Mouse (Mus musculus) thymus, postnatal 14 days (tissue): ENCODE data around the gene Gm7544.
"Not testable (repeated sequence)": the region's sequence is repeated elsewhere in the genome, so short reads cannot be mapped to it uniquely, and the experiment has no call there.

Experiments
- DNase-seq: peaks from one replicate; pipeline ENCODE4 v3.0.0; 2021

The Gm7544 gene

DNA sequence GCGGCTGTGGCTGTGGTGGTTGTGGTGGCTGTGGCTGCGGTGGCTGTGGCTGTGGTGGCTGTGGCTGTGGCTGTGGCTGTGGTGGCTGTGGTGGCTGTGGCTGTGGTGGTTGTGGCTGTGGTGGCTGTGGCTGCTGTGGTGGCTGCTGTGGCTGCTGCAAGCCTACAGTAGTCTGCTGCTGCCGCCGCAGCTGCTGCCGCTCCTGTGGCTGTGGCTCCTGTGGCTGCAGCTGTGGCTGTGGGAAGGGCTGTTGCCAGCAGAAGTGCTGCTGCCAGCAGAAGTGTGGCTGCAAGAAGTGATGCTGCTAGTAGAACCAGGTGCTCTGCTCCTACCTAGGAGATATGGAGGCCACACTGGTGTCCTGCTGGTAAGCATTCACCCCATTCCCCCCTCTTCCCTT, 42.4 kb downstream of the Gm7544 start:
- DNase-seq, result not testable (repeated sequence)

DNA sequence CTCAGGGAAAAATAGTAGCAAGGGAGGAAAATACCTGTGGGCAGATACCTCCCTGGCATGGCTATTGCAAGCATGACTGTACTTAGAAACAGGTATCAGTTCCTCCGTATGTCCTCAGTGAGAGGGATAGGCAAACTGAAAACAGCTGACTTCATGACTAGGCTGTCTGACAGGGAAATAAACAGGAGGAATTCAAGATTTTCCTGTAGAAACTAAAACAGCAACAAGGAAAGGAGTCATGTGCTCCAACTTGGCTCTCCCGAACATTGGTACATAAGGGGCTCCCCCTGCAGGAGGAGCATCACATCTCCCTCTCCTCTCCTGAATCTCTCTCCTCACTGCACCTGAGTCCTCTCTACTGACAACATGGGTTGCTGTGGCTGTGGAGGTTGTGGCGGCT, 42.8 kb downstream of the Gm7544 start, which contains the start of gene A030005L19Rik:
A030005L19Rik (plus strand) TSS at position 301 of the 400 bp plus-strand sequence.
- no peak for DNase-seq

DNA sequence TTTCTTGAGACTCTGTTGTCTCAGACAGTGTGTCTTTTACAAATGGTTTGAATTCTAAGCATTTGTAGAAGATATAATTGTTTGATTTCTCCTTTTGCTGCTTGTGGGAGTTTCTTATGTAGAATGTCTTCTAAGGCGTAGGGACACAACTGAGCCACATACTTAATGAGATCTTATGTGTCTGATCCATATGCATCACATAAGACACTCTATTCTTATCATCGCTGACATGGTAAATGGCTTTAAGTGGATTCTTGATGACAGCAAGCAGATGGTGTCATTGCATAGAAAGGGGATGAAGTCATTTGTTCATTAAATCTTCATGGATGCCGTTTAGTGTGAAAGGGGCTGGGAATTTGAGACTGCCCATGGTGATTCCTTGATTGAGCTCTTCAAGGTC, 49.9 kb downstream of the Gm7544 start:
- no peak for DNase-seq
